Mouse (Mus musculus) bone marrow, adult 2 months (tissue): ENCODE results near the gene Dnase1l2. TPM values are rescaled to one million over a fixed set of nuclear protein-coding genes. Genes with fewer than 3 reads are reported as not detected.
"Not testable (repeated sequence)": the region's sequence is repeated elsewhere in the genome, so short reads cannot be mapped to it uniquely, and the experiment has no call there.

Experiments
- H3K27ac ChIP-seq: fragments of 200-500 bp; 2 replicates; pipeline ENCODE4 v1.5.1; 2012; ENCODE audit warnings: low read depth, mild to moderate bottlenecking, control low read depth, inconsistent platforms, low read length; ENCODE audit not compliant: control insufficient read depth, poor library complexity, insufficient read depth
- H3K4me1 ChIP-seq: fragments of 200-500 bp; 2 replicates; pipeline ENCODE4 v1.6.1; 2011; ENCODE audit warnings: low read length; ENCODE audit not compliant: control insufficient read depth, insufficient read depth
- H3K4me3 ChIP-seq: fragments of 200-500 bp; replicated peaks from 2 replicates; pipeline ENCODE3; 2011; ENCODE audit warnings: mild to moderate bottlenecking, low read depth, low read length, control low read depth; ENCODE audit not compliant: control insufficient read depth
- CTCF ChIP-seq: fragments of 200-500 bp; IDR thresholded peaks from 2 replicates; pipeline ENCODE4 v1.5.1; 2011; ENCODE audit warnings: low read length, control low read depth; ENCODE audit not compliant: control insufficient read depth, insufficient read depth
- POLR2A ChIP-seq: fragments of 200-500 bp; IDR thresholded peaks from 2 replicates; pipeline ENCODE4 v1.6.1; 2011; ENCODE audit warnings: low read depth, mild to moderate bottlenecking, control low read depth, low read length, borderline replicate concordance; ENCODE audit not compliant: control insufficient read depth
- WGBS: fragments of 180-500 bp; shearing (Covaris S2); methylation state at CpG from one replicate; pipeline ENCODE4 v1.1.7; 2018; 5-methylcytosine and 5-hydroxymethylcytosine counted together
- polyA plus RNA-seq: library from polyadenylated mRNA; stranded (reverse); fragments of >200 nt; gene quantifications from 2 replicates; pipeline ENCODE4 v1.2.4, GENCODE M21; 2011; ENCODE audit warnings: low replicate concordance; ENCODE audit not compliant: missing spikeins, insufficient read depth, insufficient read length

The Dnase1l2 gene
- polyA plus RNA-seq, 1 experiment = 21.3 TPM

GRCm38 (mm10) chr17:24429201-24429983, 13.5 kb downstream of the Dnase1l2 start:
- Histone ChIP-seq H3K27ac (no peak overlapping the region), H3K4me1 (no peaks in the 10 kb centered on the region; the same call in 1 of the 2 replicates), H3K4me3 (no peak overlapping the region)
- no peak for TF ChIP-seq CTCF
- no peak for TF ChIP-seq POLR2A
- WGBS = 87% methylated on average over 14 of the region's 14 CpGs

GRCm38 (mm10) chr17:24427170-24427557, 15.7 kb downstream of the Dnase1l2 start:
- no peak overlapping the region; the same call in 1 of the 2 replicates for H3K27ac ChIP-seq
- peak overlapping the region; percentile 78 for H3K4me3 ChIP-seq
- no peak for TF ChIP-seq POLR2A
- no peak for TF ChIP-seq CTCF
- no peaks in the 10 kb centered on the region; the same call in 1 of the 2 replicates for H3K4me1 ChIP-seq
- WGBS = 2% methylated on average over 8 of the region's 8 CpGs

- no peaks in the 10 kb centered on the region; the same call in 1 of the 2 replicates for H3K4me1 ChIP-seq
- WGBS = 1% methylated on average over 48 of the region's 48 CpGs
- H3K27ac ChIP-seq = peak within 1 kb of the TSS; percentile 72
- TF ChIP-seq POLR2A (peak; percentile 95), CTCF (no peak)
- peak within 1 kb of the TSS; percentile 78 for H3K4me3 ChIP-seq
Measured at GRCm38 (mm10) chr17:24426471-24427169, 16.3 kb downstream of the Dnase1l2 start, which contains the start of gene Eci1. Eci1 (plus strand) TSS chr17:24426641.

GRCm38 (mm10) chr17:24425905-24426304, 17.0 kb downstream of the Dnase1l2 start:
- WGBS = 93% methylated on average over 7 of the region's 7 CpGs
- Histone ChIP-seq H3K27ac (no peak overlapping the region), H3K4me1 (no peaks in the 10 kb centered on the region; the same call in 1 of the 2 replicates), H3K4me3 (no peak overlapping the region)
- TF ChIP-seq CTCF (no peak), POLR2A (no peak)

- not testable (repeated sequence) for H3K4me3 ChIP-seq, H3K4me1 ChIP-seq, H3K27ac ChIP-seq
- 93% methylated on average over 6 of the region's 8 CpGs for WGBS
Measured at GRCm38 (mm10) chr17:24425326-24425725, 17.6 kb downstream of the Dnase1l2 start.

GRCm38 (mm10) chr17:24424489-24424888, 18.4 kb downstream of the Dnase1l2 start:
- Histone ChIP-seq H3K27ac (no peak overlapping the region), H3K4me3 (no peak overlapping the region), H3K4me1 (no peaks in the 10 kb centered on the region; the same call in 1 of the 2 replicates)
- 91% methylated on average over 5 of the region's 5 CpGs for WGBS
- TF ChIP-seq CTCF (no peak), POLR2A (no peak)

GRCm38 (mm10) chr17:24423114-24423513, 19.8 kb downstream of the Dnase1l2 start:
- H3K4me3 ChIP-seq = no peak overlapping the region
- H3K4me1 ChIP-seq = no peaks in the 10 kb centered on the region; the same call in 1 of the 2 replicates
- 92% methylated on average over 4 of the region's 4 CpGs for WGBS
- TF ChIP-seq CTCF (no peak), POLR2A (no peak)
- H3K27ac ChIP-seq = no peak overlapping the region

- TF ChIP-seq CTCF = no peak
- no peak for TF ChIP-seq POLR2A
- Histone ChIP-seq H3K4me1 (no peaks in the 10 kb centered on the region; the same call in 1 of the 2 replicates), H3K27ac (no peak overlapping the region), H3K4me3 (peak overlapping the region; percentile 32)
- WGBS = 63% methylated on average over 3 of the region's 3 CpGs
Measured at GRCm38 (mm10) chr17:24416051-24416652, 26.8 kb downstream of the Dnase1l2 start.
